Mouse (Mus musculus) intestine, embryonic 16.5 days (tissue): ENCODE results near the gene Foxn3. TPM values are rescaled to one million over a fixed set of nuclear protein-coding genes. Genes with fewer than 3 reads are reported as not detected.
A peak's percentile ranks its signal among the peaks of the same experiment; 100 is the strongest.

Experiments used
- ATAC-seq: fragments of 200-750 bp; cut with Nextera tagmentation; 2 replicates; pipeline ENCODE4 v1.8.0; 2017; ENCODE audit warnings: moderate TSS enrichment, moderate library complexity
- H3K27ac ChIP-seq: fragments of 300-500 bp; sonication (generic); 2 replicates; pipeline ENCODE4 v1.5.1; 2014; ENCODE audit warnings: mild to moderate bottlenecking, low read length
- H3K27me3 ChIP-seq: fragments of 300-500 bp; sonication (generic); replicated peaks from 2 replicates; pipeline ENCODE4 v1.6.1; 2014; ENCODE audit warnings: low read length, control low read depth, mixed read lengths; ENCODE audit not compliant: control insufficient read depth, insufficient read depth
- H3K36me3 ChIP-seq: fragments of 300-500 bp; sonication (generic); 2 replicates; pipeline ENCODE4 v1.6.1; 2014; ENCODE audit warnings: low read length, control low read depth; ENCODE audit not compliant: control insufficient read depth, insufficient read depth
- H3K4me1 ChIP-seq: fragments of 300-500 bp; sonication (generic); 2 replicates; pipeline ENCODE4 v1.6.1; 2014; ENCODE audit warnings: low read length, control low read depth, mixed read lengths; ENCODE audit not compliant: control insufficient read depth, insufficient read depth
- H3K4me2 ChIP-seq: fragments of 300-500 bp; sonication (generic); 2 replicates; pipeline ENCODE4 v1.6.1; 2014; ENCODE audit warnings: low read depth, low read length, control low read depth
- H3K4me3 ChIP-seq: fragments of 300-500 bp; sonication (generic); 2 replicates; pipeline ENCODE4 v1.5.1; 2014; ENCODE audit warnings: mild to moderate bottlenecking, low read length
- H3K9ac ChIP-seq: fragments of 300-500 bp; sonication (generic); 2 replicates; pipeline ENCODE4 v1.6.1; 2014; ENCODE audit warnings: low read depth, low read length
- H3K9me3 ChIP-seq: fragments of 300-500 bp; sonication (generic); 2 replicates; pipeline ENCODE4 v1.6.1; 2016; ENCODE audit warnings: low read length, control low read depth; ENCODE audit not compliant: control insufficient read depth
- WGBS: fragments of 180-500 bp; shearing (Covaris S2); extraction: QIAGEN DNeasy Blood & Tissue Kit; methylation state at CpG from one replicate; pipeline ENCODE4 v1.1.7; 2014; 5-methylcytosine and 5-hydroxymethylcytosine counted together
- polyA plus RNA-seq: library from polyadenylated mRNA; unstranded; fragments of >200 nt; fragmentation: Nextera tagmentation; extraction: Ambion mirVana; gene quantifications from 2 replicates; pipeline ENCODE4 v1.2.1, GENCODE M21; 2015

Foxn3 gene
- polyA plus RNA-seq, 1 experiment from 2014 or later, result 43.0 TPM

DNA sequence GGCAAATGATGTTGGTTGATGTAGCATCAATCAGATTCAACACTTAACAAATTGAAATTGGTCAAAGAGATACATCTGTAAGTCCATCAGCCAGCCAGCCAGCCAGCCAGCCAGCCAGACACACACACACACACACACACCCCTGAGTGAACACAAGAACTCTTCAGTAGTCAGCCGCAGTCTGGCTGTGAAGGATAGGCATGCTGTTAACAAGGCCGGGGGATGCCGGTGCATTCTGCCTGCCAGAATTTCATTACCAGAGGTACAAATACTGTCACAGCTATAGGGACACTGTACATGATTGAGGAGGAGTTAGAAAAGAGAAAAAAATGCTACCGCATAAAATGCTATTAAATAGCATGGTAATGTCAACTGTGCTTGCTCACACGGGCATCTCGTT lies 271.2 kb downstream of the Foxn3 start:
- H3K27ac ChIP-seq, result no peak overlapping the region
- H3K36me3 ChIP-seq, result no peaks in the 10 kb centered on the region
- H3K27me3 ChIP-seq, result no peaks in the 10 kb centered on the region
- WGBS, result 82% methylated on average over 6 of the region's 6 CpGs
- H3K4me1 ChIP-seq, result peaks cover 2% of the 10 kb centered on the region; the same call in 1 of the 2 replicates
- no peak overlapping the region for H3K9ac ChIP-seq
- H3K9me3 ChIP-seq, result no peaks in the 10 kb centered on the region
- no peak for ATAC-seq
- H3K4me2 ChIP-seq, result no peak overlapping the region
- no peak overlapping the region for H3K4me3 ChIP-seq

DNA sequence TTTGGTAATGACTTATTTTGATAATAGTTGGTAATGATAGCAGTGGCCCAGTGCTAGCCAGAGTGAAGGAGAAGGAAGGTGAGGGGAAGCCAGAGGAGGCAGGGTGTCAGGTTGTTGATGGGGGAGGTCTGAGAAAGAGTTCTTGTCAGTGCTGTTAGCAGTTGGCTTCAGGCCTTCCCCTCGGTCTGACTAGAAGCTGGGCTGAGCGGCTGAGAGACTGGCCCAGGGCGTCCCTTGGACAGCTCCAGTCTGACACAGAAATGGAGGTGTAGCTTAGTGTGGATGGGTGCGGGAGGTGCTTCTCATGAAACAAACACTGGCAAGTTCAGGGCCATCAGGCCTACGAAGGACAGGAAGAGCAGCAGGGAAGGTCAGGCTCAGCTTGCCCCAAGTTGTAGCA lies 276.3 kb downstream of the Foxn3 start:
- WGBS, result 80% methylated on average over 5 of the region's 5 CpGs
- Histone ChIP-seq H3K36me3 (no peaks in the 10 kb centered on the region), H3K4me1 (peaks cover 15% of the 10 kb centered on the region), H3K4me3 (no peak overlapping the region), H3K27ac (no peak overlapping the region), H3K27me3 (no peaks in the 10 kb centered on the region), H3K9me3 (no peaks in the 10 kb centered on the region), H3K9ac (no peak overlapping the region), H3K4me2 (no peak overlapping the region)
- no peak for ATAC-seq

DNA sequence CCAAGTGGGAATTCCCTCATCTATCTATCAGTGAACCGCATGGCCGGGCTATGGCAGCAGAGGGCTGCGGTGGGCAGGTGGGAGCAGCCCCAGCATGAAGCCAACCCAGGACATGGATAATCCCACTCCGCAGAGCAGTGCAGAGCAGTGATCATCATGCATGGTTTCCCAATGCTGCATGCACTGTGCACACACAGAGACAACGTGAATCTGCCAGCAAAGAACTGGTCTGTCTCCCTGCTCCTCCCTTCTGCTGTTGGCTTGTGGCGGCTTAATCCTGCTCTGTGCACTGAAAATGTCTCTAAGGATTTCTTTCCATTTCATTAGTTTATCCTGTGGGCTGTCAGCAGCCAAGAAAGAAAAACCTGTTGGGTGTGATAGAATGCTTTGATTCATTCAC lies 276.7 kb downstream of the Foxn3 start:
- H3K4me1 ChIP-seq, result peaks cover 15% of the 10 kb centered on the region
- H3K9ac ChIP-seq, result no peak overlapping the region
- no peak overlapping the region for H3K4me2 ChIP-seq
- no peak overlapping the region for H3K27ac ChIP-seq
- H3K9me3 ChIP-seq, result no peaks in the 10 kb centered on the region
- H3K36me3 ChIP-seq, result no peaks in the 10 kb centered on the region
- WGBS, result 87% methylated on average over 6 of the region's 6 CpGs
- H3K4me3 ChIP-seq, result no peak overlapping the region
- no peak for ATAC-seq
- no peaks in the 10 kb centered on the region for H3K27me3 ChIP-seq

DNA sequence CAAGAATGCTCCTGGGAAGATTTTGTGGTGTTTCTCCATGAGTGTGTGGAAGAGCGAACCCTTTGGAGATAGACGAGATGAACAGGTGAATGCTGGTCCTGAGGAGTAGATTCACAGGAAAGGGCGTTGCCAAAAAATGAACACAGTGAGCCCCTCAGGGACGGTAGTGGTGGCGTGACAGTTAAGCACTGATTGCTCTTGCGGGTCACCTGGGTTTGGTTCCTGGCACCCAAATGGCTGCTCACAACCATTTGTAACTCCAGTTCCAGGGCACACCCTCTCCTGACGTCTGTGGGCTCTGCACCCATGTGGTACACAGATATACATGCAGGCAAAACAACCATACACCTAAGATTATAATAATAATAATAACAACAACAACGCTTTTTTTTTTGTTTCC lies 277.7 kb downstream of the Foxn3 start:
- 81% methylated on average over 8 of the region's 8 CpGs for WGBS
- H3K27me3 ChIP-seq, result no peaks in the 10 kb centered on the region
- no peak overlapping the region for H3K4me2 ChIP-seq
- H3K9ac ChIP-seq, result no peak overlapping the region
- H3K36me3 ChIP-seq, result no peaks in the 10 kb centered on the region
- H3K4me3 ChIP-seq, result no peak overlapping the region
- no peak overlapping the region for H3K27ac ChIP-seq
- no peak for ATAC-seq
- H3K4me1 ChIP-seq, result peaks cover 15% of the 10 kb centered on the region
- no peaks in the 10 kb centered on the region for H3K9me3 ChIP-seq

DNA sequence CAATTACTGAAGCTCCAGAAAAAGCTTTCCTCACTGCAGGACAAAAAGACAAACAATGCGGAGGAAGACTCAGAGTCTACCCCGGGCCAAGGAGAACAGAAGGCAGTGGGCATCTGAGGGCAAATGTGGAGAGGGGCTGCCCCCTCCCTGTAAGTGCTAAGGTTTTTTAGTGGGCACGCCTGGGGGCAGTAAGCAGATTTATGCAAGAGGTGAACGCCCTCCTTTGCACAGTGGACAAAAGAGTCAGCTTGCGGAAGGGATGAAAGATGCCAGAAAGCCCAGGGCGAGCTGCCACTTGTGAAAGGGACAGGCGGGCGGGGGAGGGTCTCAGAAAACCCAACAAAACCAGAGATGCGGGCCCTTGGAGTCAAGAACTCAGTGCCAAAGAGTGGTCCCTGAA lies 278.2 kb downstream of the Foxn3 start:
- Histone ChIP-seq H3K36me3 (no peaks in the 10 kb centered on the region), H3K4me3 (no peak overlapping the region), H3K9me3 (no peaks in the 10 kb centered on the region), H3K4me1 (peaks cover 15% of the 10 kb centered on the region), H3K27me3 (no peaks in the 10 kb centered on the region), H3K4me2 (no peak overlapping the region), H3K9ac (no peak overlapping the region), H3K27ac (no peak overlapping the region)
- 53% methylated on average over 9 of the region's 9 CpGs for WGBS
- no peak for ATAC-seq

DNA sequence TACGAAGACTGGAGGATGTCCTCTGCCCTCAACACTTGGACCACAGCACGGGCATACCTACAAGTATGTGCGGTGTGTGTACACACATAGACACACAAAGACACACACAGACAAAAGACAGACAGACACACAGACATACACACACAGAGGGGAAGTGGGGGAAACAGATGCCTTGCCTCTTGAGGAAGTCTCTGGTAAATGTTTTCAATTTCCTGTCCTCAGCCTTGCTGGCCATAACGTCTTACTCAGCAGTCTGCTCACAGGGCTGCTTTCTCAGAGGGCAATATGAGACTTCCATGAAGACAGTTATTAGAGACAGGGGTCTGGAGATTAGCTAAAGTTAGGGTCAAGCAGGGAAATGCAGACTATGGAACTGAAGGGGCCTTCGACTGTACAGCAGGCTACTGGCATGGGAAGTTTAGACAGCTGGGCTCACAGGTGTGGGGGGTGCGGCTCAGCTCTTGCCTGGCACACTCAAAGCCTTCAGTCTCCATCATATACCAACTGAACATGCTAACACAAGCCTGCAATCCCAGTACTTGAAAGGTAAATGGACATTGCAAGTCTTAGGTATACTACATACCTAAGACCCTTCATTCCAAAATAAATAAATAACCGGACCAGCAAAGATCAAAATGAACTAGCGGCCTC lies 278.8 kb downstream of the Foxn3 start:
- Histone ChIP-seq H3K36me3 (no peaks in the 10 kb centered on the region), H3K4me2 (no peak overlapping the region), H3K4me1 (peaks cover 15% of the 10 kb centered on the region), H3K9ac (no peak overlapping the region), H3K4me3 (no peak overlapping the region), H3K27me3 (no peaks in the 10 kb centered on the region), H3K27ac (no peak overlapping the region), H3K9me3 (no peaks in the 10 kb centered on the region)
- 54% methylated on average over 8 of the region's 8 CpGs for WGBS
- ATAC-seq, result peak; percentile 36; the same call in 1 of the 2 replicates

DNA sequence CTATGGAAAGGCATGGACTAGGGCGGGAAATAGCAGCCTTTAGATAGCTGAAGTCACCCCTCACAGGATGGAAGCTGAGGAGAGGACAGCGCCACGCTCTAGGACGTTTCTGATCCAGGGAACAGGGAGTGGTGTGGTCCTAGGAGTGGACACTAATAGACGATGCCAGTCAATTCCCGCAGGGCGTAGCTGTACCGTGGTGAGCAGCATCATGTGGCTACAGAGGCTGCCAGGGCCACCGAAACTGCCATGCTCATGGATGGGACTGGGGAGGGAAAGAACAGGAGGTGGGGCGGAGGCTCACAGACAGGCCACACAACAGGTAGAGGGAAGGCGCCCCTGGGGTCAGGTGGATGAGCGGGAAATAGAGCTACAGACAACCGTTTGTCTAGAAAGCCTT lies 282.6 kb downstream of the Foxn3 start:
- Histone ChIP-seq H3K27me3 (no peaks in the 10 kb centered on the region), H3K36me3 (no peaks in the 10 kb centered on the region), H3K4me1 (peaks cover 15% of the 10 kb centered on the region), H3K27ac (no peak overlapping the region), H3K9me3 (no peaks in the 10 kb centered on the region), H3K4me3 (no peak overlapping the region), H3K4me2 (no peak overlapping the region), H3K9ac (no peak overlapping the region)
- WGBS, result 88% methylated on average over 13 of the region's 13 CpGs
- no peak for ATAC-seq

DNA sequence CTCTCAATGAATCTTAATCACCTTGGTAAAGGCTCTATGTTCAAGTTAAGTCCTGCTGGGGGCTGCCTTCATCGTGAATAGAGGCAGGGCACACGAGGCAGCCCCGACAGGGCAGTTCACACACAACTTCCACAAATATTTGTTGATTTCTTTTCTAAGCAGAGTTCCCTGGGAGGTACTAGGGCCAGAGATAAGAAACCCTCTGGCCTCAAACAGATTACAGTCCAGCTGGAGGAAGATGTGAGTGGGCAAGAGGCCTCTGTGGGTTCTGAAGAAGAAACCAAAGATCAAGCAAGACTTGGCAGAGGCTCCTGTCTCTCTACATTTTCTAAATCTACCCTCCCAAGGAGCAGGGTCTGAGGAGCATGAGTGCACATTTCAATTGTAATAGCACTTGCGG lies 283.1 kb downstream of the Foxn3 start:
- Histone ChIP-seq H3K4me2 (no peak overlapping the region), H3K27me3 (no peaks in the 10 kb centered on the region), H3K9me3 (no peaks in the 10 kb centered on the region), H3K9ac (no peak overlapping the region), H3K4me1 (peaks cover 13% of the 10 kb centered on the region), H3K36me3 (no peaks in the 10 kb centered on the region), H3K27ac (no peak overlapping the region), H3K4me3 (no peak overlapping the region)
- no peak for ATAC-seq
- 56% methylated on average over 4 of the region's 4 CpGs for WGBS

DNA sequence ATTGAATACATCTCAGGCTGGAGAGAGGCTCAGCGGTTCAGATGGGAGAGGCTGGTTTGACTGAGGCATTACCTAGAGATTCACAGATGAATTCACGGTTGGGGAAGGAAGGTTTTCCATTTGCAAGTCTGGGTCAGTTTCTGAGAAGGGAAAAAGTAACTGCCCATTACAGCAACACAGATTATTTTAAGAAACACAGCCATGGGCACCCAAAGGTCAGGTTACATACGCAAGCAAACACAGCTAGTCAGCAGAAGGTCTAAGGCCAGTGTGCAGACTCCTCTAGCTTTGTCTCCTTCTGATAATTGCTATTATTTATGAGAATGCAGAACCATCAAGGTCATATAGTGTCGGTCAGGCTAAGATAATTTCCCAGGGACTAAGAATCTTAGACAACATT lies 284.0 kb downstream of the Foxn3 start:
- H3K4me1 ChIP-seq, result peaks cover 4% of the 10 kb centered on the region
- WGBS, result 88% methylated on average over 4 of the region's 4 CpGs
- H3K9me3 ChIP-seq, result no peaks in the 10 kb centered on the region
- H3K4me2 ChIP-seq, result no peak overlapping the region
- no peak overlapping the region for H3K27ac ChIP-seq
- H3K9ac ChIP-seq, result no peak overlapping the region
- no peak overlapping the region for H3K4me3 ChIP-seq
- ATAC-seq, result no peak
- no peaks in the 10 kb centered on the region for H3K36me3 ChIP-seq
- H3K27me3 ChIP-seq, result no peaks in the 10 kb centered on the region

DNA sequence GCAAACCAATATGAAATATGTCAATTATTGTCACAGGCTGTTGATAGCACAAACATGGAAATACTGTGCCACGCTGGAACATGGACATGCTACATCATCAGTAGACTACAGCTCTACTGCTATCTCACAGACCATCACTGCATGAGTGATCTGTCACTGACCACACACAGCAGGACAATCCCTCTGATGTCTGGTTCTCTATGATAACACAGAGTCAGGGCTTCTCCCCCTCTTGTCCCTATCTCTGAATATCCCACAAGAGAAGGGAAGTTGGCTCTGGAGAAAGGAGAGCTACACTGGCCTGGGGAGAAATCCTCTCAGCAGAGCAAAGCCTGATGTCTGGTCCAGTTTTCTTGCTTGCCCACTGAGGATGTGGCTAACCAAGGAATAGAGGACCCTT lies 288.8 kb downstream of the Foxn3 start:
- ATAC-seq, result no peak
- no peaks in the 10 kb centered on the region for H3K27me3 ChIP-seq
- H3K27ac ChIP-seq, result no peak overlapping the region
- no peak overlapping the region for H3K4me2 ChIP-seq
- H3K9ac ChIP-seq, result no peak overlapping the region
- no peaks in the 10 kb centered on the region for H3K36me3 ChIP-seq
- no peaks in the 10 kb centered on the region for H3K9me3 ChIP-seq
- H3K4me3 ChIP-seq, result no peak overlapping the region
- H3K4me1 ChIP-seq, result no peaks in the 10 kb centered on the region
- WGBS, result 82% methylated on average over 1 of the region's 1 CpGs
